ENCODE assay signal across 8 mouse cellular contexts in the genomic region with DNA sequence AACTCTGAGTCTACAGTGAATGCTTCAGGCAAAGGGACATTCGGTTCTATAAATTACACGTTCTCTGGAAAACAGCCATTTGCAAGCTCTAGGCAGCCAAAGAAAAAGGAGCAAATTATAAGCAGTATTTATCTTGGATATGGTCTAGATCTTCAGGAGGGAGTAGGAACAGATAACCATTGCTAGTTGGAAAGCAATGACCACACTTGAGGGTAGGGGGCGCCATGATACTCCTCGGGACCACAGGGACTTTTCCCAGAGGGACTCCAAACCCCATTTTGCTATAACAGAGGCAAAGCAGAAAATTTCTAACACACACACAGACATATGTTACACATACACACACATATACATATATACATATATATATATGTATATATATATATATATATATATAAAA. TPM values are rescaled to one million over a fixed set of nuclear protein-coding genes. Genes with fewer than 3 reads are reported as not detected.
DNase-seq lines count a peak whose midpoint lies in the region; ATAC-seq lines count a peak whose summit lies in the region.

No protein-coding gene starts in this region.

- H3K27me3 ChIP-seq in neural tube, embryonic 13.5 days, result peaks cover 31% of the 10 kb centered on the region
- no peaks in the 10 kb centered on the region for H3K27me3 ChIP-seq in embryonic facial prominence, embryonic 15.5 days
- H3K27me3 ChIP-seq in lung, embryonic 16.5 days (ENCODE audit: control insufficient read depth, insufficient read depth, low read depth, low read length), result no peaks in the 10 kb centered on the region

- no peak overlapping the region for H3K27ac ChIP-seq in neural tube, embryonic 13.5 days (replicated peaks)
- H3K27ac ChIP-seq in embryonic facial prominence, embryonic 15.5 days (replicated peaks), result no peak overlapping the region; the same call in 1 of the 2 replicates
- H3K27ac ChIP-seq in lung, embryonic 16.5 days (ENCODE audit: low read length), result peak overlapping the region; percentile 54

- H3K4me1 ChIP-seq in neural tube, embryonic 13.5 days (replicated peaks), result peaks cover 57% of the 10 kb centered on the region
- H3K4me1 ChIP-seq in embryonic facial prominence, embryonic 15.5 days, result peaks cover 50% of the 10 kb centered on the region
- H3K4me1 ChIP-seq in lung, embryonic 16.5 days (replicated peaks; ENCODE audit: control insufficient read depth, insufficient read depth, low read length), result peaks cover 35% of the 10 kb centered on the region

- H3K36me3 ChIP-seq in neural tube, embryonic 13.5 days, result no peaks in the 10 kb centered on the region
- no peaks in the 10 kb centered on the region for H3K36me3 ChIP-seq in embryonic facial prominence, embryonic 15.5 days
- H3K36me3 ChIP-seq in lung, embryonic 16.5 days (ENCODE audit: control insufficient read depth, insufficient read depth, low read length), result no peaks in the 10 kb centered on the region

- intact Hi-C loops in gastrocnemius, postnatal 36 days (cut with DNase I), result loop anchor here (10.0 kb wide), 1 partner anchor 205 kb away; no protein-coding TSS in a partner anchor

- ATAC-seq in neural tube, embryonic 13.5 days (ENCODE audit: low read depth), result no peak
- no peak for ATAC-seq in embryonic facial prominence, embryonic 15.5 days (ENCODE audit: insufficient number of reproducible peaks, low FRiP score, low TSS enrichment, low read depth)
- peak; percentile 14; the same call in 1 of the 2 replicates for ATAC-seq in lung, embryonic 16.5 days (ENCODE audit: low read depth)

- peak; percentile 32 for DNase-seq in gastrocnemius, postnatal 10 days
- DNase-seq in gastrocnemius, adult 8-10 months (ENCODE audit: low spot score in 2 of 2), result no peak
- no peak for DNase-seq in neural tube, embryonic 10.5 days (ENCODE audit: extremely low spot score, low spot score)
- DNase-seq in yolk sac, embryonic 10.5 days (ENCODE audit: low spot score), result no peak
- no peak for DNase-seq in gastrocnemius, postnatal 36 days

- peak overlapping the region; percentile 6; the same call in 1 of the 2 replicates for H3K4me3 ChIP-seq in neural tube, embryonic 13.5 days
- H3K4me3 ChIP-seq in embryonic facial prominence, embryonic 15.5 days (replicated peaks), result 0 out of 2 replicates have a peak overlapping the region, but pooled peaks have one; percentile 4
- H3K4me3 ChIP-seq in lung, embryonic 16.5 days (ENCODE audit: low read length), result peak overlapping the region; percentile 14

- no peak overlapping the region for H3K9ac ChIP-seq in neural tube, embryonic 13.5 days
- H3K9ac ChIP-seq in embryonic facial prominence, embryonic 15.5 days, result no peak overlapping the region
- H3K9ac ChIP-seq in lung, embryonic 16.5 days (ENCODE audit: low read length), result peak overlapping the region; percentile 32; the same call in 1 of the 2 replicates

- peak overlapping the region; percentile 26 for H3K4me2 ChIP-seq in neural tube, embryonic 13.5 days
- peak overlapping the region; percentile 13; the same call in 1 of the 2 replicates for H3K4me2 ChIP-seq in embryonic facial prominence, embryonic 15.5 days (replicated peaks)
- H3K4me2 ChIP-seq in lung, embryonic 16.5 days (ENCODE audit: low read depth, low read length), result peak overlapping the region; percentile 33

- H3K9me3 ChIP-seq in neural tube, embryonic 13.5 days, result no peaks in the 10 kb centered on the region
- H3K9me3 ChIP-seq in embryonic facial prominence, embryonic 15.5 days (replicated peaks), result no peaks in the 10 kb centered on the region
- no peaks in the 10 kb centered on the region for H3K9me3 ChIP-seq in lung, embryonic 16.5 days (ENCODE audit: control insufficient read depth, low read length)

- 29% methylated on average over 4 of the region's 4 CpGs for WGBS in neural tube, embryonic 13.5 days
- 16% methylated on average over 4 of the region's 4 CpGs for WGBS in embryonic facial prominence, embryonic 15.5 days
- 30% methylated on average over 4 of the region's 4 CpGs for WGBS in lung, embryonic 16.5 days

RNA-seq across cellular contexts. Expression of a gene that starts 3.5 kb away (rescaled TPM):
- 10 to 100 TPM; 14.2 to 15.3 TPM for total RNA-seq in gastrocnemius, postnatal 10 days (2021)
- 10 to 100 TPM; 15.9 to 42.8 (median 35.9) TPM for total RNA-seq in gastrocnemius, adult 8-10 months (2022)
- 5.8 and 6.1 TPM in 2 replicates for polyA plus RNA-seq in neural tube, embryonic 13.5 days (2015; fragmentation: Nextera tagmentation; extraction: Ambion mirVana)
- polyA plus RNA-seq in embryonic facial prominence, embryonic 15.5 days (2015; fragmentation: Nextera tagmentation; extraction: Ambion mirVana), result 20.5 and 20.6 TPM in 2 replicates
- polyA plus RNA-seq in lung, embryonic 16.5 days (2015; fragmentation: Nextera tagmentation; extraction: Ambion mirVana), result 23.0 and 27.2 TPM in 2 replicates
- 10 to 100 TPM; 17.1 to 32.7 TPM for total RNA-seq in gastrocnemius, postnatal 36 days (2021)
